Mouse (Mus musculus) adrenal gland, postnatal 36 days (tissue): ENCODE measurements around the gene Lalba. TPM values are rescaled to one million over a fixed set of nuclear protein-coding genes. Genes with fewer than 3 reads are reported as not detected.
A peak's percentile ranks its signal among the peaks of the same experiment; 100 is the strongest.
"Not testable (repeated sequence)": the region's sequence is repeated elsewhere in the genome, so short reads cannot be mapped to it uniquely, and the experiment has no call there.

ENCODE experiments used
- DNase-seq, 2 experiments: peaks; one replicate each; pipeline ENCODE4 v3.0.0; 2021; ENCODE audit warnings: mixed read lengths in 1 of 2
- long read RNA-seq, 2 experiments: library from polyadenylated mRNA; stranded (forward); transcript quantifications; one replicate each; pipeline ENCODE4 v2.0.0; 2021; ENCODE audit warnings: borderline sequencing depth in 2 of 2
- total RNA-seq, 2 experiments: library from RNA; stranded (reverse); gene quantifications; 2 replicates each; pipeline ENCODE4 v1.2.3; 2021

The Lalba gene
- not detected for total RNA-seq
- long read RNA-seq, experiment 1: 0 reads
- long read RNA-seq, experiment 2: 0 reads

DNA sequence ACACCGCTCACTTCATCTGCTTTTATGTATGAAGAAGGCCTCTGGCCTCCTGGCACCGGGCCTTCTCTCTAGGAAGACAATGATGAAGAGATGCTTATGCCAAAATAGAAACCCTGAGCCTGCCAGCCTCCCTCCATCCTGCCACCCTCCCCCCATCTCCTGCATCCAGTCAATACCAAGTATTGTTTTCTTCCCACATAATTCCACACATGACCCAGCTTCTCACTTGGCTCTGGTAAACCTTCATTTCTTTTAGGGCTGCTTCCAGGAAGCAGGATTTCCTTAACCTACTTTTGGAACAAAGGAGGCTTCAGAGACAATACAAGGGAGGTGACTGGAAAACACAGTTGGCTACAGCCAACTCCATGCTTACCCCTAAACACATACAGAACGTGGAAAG lies at the start of gene Lalba:
Gene Lalba (minus strand): TSS at position 21 of the 400 bp plus-strand sequence.
- DNase-seq: peak in 1 of 2 experiments; percentile 12

DNA sequence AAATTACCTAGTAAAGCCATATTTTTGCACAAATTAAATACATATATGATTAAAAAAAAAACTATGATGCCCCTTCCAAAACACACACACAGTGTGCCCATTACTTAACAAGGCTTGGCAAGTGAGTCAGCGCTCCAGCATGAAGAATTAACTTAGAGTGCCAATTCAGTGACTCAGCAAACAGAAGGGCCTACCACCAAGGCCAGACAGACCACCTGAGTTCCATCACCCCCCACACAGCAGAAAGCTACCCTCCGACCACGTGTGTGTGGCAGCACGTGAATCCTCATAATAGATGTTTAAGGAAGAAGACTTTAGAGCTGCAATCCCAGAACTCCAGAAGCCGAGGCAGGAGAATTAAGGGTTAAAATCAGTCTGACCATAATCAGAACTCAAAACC lies 49.8 kb upstream of the Lalba start:
- peak; percentile 66 to 72 for DNase-seq

DNA sequence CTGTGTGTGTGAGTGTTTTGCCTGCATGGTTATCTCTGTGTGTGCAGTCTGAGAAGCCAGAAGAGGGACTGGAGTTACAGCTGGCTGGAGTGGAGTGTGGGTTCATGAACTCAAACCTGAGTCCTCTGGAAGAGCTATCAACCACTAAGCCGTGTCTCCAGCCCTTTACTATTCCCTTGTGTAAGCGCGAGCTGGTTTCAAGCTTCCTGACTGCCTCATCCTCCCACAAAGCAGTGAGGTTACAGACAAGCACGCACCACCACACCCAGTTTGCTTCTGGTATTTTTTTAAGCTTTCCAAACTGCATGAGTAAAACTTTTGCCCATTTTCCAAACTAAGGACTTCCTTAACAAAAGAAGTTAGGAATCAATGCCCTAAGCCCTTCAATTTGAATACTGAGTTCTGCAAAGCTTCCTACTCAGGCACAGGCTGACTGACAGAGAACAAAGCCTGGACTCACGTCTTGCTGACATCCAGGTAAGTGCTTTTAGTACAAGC lies 45.6 kb upstream of the Lalba start:
- no peak for DNase-seq

DNA sequence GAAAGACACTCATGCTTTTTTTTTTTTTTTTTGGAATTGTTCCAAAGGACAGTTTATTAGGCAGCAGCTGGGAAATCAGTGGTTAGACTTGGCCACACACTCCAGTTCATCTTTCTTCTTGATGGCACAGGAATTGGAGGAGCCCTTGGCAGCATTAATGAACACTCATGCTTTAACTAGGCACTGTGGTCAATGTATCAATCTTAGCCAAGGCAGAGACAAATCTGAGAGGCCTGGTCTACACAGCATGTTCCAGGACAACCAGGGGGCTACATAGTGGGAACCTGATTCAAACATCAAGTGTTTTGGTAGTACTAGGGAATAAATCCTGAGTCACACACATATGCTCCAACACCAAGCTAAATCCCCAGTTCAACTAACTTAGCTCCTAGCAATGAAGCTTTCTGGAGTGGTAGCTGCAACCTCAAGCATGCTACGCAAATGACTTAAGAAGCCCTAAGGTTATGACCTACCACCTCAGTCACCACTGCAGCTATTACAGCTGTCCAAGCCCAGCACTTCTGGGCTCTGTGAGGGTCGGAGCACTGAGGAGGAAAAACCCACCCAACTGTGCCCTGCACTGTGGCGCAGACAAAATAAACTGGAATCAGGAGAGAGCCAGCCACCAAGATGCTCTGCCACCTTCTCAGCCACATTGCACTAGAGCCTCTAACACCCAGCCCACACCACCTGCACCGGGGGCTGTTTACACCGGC lies 44.7 kb upstream of the Lalba start:
- no peak for DNase-seq

DNA sequence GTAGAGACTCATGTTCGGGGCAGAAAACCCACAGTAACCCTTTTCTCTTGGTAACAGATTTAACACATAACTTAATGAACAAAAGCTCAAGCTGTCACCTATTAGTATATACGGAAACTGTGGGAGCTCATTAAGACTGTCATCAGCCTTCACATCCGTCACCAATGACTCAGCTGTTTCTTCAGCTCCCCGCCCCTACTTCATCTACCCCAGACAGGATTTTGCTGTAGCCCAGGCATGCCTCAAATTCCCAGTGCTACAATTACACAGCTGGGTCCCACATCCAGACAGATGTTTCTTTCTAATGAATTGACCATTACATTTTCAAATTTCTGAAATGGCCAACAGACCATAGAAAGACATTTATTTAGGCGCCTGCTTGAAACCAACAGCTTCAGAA lies 43.5 kb upstream of the Lalba start:
- DNase-seq: no peak

DNA sequence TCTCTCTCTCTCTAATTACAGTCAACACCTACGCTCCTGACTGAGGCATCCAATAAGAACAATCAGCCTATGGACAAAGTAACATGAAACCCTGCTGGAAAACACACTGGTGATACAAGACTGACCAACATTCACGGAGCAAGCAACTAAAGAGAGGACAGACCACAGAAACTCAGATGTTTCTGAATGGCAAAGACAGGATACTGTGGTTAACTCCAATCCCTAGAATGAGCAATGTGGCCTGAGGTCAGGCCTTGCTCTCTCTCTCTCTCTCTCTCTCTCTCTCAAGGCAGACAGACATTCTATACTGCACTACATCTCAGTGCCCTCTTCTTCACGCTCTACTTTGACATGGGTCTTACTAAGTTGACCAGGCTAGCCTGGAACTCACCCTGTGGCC lies 38.7 kb upstream of the Lalba start:
- DNase-seq: no peak

DNA sequence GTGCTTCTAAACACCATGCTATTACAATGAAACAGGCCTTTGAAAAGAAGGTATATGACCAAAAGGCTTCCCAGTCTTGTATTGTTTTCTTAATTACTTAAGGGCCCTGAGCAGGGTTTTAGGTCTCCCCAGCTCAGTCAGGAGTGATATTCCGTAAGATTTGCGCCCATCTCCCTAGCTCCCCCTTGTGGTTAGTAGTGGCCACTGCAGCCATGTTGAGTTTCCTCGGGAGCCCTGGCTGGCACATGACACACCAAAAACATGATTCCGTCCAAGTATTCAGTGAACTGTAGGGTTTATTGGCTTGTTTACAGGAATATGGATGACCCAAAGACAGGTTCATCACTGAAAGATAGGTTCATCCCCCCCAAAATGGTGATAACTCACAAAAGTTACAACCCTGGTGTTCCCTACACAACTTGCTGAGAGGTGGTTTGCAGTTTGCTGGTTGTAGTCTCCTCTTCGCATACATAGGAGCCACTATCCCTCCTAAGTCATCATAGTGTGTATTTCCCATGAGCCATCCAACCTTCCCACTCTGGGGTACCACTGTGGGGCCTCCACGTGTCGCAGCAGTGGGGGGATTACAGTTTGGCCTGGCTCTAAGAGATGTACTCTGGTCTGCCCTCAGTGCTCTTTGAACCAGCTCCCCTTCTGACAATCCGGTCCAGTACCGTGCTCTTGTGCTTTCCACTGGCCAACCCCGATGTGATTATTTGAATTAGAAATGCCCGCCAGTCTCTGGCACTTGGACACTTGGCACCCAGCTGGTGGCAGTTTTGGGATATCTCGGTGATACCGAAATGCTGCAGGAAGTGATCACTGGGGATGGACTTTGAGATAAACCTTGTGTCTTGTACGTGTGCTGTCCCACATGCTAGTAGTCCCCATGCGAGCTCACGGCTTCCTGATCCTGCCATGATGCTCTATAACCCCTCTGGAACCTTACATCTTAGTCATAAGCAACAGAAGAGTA lies 35.1 kb upstream of the Lalba start:
- DNase-seq: peak; percentile 65 to 75

DNA sequence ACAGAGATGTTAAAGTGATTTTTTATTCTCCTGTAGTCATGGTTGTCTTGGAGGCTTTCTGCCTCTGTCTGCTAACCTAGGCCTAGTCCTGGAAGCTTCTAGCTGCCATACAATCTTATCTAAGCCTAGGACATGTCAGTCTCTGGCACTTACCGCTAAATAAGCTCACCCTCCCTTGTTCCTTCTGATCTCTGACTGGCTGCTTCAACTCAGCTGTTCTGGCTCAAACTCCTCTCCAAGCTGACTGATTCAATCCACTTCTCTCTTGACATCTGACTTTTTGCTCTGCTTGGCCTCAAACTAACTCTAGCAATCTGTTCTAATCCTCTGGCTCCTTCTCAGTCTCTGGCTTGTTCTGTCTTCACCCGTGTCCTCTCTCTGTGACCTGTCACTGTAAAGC lies 32.3 kb upstream of the Lalba start:
- not testable (repeated sequence) for DNase-seq

DNA sequence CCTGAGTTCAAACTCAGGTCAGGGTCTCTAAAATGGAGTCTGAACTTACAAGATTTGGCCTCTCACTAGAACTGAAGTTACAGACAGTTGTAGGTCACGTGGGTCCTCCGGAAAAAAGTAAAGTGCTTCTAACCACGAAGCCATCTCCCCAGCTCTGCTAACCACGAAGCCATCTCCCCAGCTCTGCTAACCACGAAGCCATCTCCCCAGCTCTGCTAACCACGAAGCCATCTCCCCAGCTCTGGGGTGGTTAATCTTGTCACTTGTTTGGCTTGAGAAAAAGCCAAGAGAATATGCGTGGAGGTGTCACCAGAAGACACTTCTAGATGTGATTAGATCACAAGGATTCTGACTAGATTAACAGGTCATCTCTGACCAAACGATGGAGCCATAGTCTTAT lies 31.6 kb upstream of the Lalba start:
- no peak for DNase-seq

DNA sequence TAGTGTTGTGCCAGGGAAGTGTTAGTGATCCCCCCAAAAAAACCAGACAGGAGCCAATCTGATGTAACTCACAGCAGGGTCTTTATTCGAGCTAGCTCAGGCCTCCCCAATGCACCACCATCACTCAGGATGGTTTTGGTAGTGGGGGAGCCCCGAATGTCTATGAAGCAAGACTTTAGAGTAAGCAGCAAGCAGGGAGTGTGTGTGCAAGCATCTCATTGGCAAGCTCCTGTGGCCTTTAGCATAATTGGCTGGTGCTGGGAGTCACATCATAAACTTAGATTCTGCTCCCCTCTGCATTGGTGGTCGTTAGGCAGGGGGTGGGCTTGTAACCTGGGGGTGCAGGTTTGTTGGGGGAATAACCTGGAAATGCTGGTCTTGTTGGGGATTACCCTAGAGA lies 31.2 kb upstream of the Lalba start:
- DNase-seq: not testable (repeated sequence)

DNA sequence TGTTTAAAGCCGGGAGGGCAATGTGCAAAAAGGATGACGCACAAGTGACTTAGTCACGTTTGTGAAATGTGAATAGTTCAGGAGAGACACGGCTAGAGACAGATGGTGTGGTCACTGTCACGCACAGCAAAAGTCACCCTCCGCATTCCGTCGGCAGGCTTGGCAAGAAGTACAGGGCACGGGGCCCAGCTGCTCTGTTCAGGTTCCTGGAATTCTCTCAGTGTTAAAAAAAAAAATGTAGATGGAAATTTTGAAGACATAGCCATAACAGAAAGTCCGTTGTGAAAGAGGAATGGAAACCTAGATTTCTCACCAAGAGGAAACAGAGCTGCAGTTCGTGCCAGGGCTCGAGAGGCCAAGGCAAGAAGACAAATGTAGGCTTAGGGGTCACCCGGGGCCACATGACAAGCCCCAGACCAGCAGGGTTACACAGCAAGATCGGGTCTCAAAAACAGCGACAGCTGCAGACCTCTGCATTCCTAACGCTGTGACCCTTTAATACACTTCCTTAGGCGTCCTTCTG lies 30.3 kb upstream of the Lalba start:
- peak; percentile 67 to 70 for DNase-seq

DNA sequence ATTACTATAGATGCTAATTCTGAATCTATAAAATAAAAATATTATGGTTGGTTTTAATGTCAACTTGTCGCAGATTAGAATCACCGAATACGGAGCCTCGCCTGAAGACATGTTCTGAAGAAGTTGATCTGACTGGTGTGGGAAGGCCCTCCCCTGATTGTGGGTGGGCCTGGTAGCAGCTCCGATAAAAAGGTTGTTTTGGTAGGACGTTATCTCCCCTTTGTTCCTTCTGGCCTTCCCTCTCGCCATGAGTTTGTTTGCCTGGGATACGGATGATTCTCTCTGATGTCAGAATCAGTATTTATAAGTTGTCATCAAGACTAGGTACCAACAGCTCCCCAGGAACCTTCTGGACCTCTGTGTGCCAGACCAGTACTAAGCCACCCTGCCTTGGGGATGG lies 29.7 kb upstream of the Lalba start:
- DNase-seq: no peak

DNA sequence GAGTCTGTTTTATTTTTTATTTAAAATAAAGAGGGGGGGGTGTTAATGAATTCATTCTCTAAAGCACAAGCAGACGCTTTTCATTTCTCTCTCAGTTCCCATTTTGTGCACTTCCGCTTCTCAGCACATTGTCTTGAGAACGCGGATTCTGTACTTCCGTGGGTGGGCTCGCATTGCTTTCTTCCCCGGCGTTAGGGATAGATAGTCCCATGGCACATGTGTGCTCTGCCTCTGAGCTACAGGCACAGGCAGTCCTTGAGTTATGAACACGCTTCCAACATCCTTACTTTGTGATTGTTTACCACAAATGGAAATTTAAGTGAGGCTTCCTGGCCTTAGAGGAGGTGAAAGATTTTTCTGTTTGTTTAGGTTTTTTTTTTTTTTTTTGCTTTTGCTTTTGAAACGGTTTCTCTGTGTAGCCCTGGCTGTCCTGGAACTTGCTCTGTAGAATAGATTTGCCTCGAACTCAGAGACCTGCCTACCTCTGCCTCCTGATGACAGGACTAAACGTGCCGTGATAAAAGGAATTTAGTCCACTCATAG lies 28.9 kb upstream of the Lalba start:
- peak in 1 of 2 experiments; percentile 23 for DNase-seq

DNA sequence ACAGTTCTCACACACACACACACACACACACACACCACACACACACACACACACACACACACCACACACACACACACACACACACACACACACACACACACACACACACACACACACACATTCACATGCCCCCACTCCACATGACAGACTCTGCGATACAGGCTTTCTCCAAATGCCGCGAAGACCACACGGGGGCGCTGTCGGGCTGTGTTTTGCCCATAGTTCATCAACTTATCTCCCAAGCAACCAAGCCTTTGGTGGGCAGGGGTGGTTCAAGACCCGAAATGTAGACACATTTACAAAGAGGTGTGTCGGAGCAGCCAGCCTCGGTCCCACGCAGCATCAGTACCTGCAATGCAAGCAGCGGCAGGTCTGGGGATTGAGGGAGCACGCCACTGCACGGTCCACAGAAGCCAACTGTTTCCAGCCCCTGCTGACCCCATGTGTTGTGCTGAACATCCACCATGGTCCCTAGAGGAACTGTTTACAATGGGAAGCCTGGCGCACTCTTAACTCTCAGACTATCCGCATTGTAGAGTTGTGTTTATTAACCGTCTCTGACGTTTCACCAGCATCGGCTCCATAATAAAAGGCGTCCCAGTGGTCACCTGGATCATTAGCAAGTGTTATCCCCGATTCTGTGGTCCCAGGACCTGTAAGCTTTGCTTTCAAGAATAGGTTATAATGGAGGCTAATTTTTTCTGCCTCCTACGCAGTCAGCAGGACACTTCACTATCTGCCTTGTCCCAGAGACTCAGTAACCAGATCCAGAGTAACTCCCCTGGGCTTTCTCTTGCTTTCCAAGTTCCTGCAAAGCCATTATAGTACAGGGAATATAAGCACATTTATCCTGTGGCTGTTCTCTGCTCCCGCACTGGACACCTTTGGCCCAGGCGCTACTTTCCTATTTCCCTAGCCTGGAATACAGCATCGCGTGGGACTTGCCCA lies 28.2 kb upstream of the Lalba start:
- peak; percentile 77 to 83 for DNase-seq

DNA sequence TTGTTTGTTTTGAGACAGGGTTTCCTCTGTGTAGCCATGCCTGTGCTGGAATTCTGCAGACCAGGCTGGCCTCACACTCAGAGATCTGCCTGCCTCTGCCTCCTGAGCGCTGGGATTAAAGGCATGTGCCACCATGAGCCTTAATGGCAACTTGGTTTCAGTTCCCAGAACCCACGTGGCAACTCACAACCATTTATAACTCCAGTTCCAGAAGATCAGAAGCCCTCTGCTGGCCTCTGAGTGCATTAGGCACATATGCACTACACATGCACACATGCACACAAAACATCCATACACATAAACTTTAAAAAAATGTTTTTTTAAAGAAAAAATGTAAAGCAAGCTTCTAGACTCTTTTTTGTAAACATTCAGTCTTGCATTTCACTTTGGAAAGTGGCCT lies 26.9 kb upstream of the Lalba start:
- DNase-seq: no peak

DNA sequence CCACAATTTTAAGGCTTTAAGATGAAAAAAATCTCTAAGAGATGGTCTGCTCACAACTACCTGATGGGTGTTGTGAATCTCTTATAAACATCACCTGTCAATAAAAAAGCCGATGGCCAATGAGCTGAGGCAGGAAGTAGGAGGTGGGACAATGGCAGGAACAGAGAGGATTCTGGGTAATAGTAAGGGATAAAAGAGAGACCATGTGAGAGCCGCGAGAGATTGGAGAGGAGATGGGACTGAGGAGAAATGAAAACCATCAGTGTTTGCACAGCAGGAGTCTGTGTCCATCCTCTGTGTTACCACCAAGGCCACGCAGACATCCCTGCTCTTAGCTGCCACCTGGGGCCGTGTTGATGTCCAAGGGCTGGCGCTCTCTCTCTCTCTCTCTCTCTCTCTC lies 24.8 kb upstream of the Lalba start:
- no peak for DNase-seq

DNA sequence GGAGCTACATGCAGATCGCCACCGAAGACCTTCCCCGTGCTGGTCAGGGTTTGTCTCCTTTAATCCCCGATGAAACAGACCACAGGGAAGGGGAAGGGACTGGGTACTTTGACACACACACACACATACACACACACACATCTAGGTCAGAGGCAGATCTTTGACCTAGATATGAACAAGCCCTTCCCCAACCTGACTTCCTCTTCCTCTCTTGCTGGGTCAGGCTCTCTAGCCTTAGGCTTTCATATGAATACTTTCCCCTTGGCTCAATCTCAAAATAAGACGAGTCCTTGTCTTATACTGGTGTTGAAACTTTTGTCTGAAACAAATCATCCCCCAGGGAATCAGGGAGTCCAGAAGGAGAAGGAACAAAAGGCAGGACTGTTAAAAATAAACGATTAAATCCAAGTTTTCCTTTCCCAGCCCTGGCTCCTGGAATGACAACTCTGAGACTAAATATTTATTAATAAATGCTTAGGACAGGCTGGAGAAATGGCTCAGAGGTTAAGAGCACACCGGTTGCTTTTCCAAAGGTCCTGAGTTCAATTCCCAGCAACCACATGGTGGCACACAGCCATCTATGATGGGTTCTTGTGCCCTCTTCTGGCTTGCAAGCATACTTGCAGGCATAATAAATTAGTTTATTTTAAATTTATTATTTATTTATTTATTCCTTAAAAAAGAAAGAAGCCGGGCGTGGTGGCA lies 23.9 kb upstream of the Lalba start:
- no peak for DNase-seq

DNA sequence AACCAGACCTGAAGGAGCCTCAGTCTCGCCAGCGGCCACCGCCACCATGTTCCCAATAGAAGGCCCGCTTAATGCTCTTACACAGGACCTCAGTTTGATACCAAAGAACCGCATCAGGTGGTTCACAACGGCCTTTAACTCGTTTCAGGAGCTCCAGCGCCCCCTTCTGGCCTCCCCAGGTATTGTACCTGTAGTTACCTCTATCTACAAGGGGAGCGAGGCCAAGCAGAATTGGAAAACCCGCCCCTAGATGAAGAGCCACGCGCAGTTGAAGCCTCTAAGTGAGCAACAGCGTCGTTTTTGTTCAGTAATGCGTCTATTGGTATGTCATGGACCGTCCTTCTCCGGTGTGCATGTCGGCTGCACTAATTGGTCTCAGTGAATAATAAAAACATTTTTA lies 22.0 kb upstream of the Lalba start:
- peak; percentile 63 to 81 for DNase-seq

DNA sequence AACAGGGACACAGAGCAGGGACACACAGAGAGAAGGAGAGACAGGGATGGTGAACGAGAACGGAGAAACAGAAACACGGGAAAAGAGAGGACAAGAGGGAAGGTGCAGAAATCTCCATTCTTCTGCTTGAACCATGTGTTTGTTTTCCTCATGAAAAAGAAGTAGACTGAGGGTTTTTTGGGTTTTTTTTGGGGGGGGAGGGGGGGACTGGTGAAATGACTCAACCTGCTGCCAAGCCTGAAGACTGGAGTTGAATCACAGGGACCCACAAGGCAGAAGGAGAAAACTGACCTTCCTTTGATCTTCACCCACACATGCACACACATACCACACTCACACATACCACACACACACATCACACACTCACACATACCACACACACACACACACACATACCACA lies 20.8 kb upstream of the Lalba start:
- no peak for DNase-seq

DNA sequence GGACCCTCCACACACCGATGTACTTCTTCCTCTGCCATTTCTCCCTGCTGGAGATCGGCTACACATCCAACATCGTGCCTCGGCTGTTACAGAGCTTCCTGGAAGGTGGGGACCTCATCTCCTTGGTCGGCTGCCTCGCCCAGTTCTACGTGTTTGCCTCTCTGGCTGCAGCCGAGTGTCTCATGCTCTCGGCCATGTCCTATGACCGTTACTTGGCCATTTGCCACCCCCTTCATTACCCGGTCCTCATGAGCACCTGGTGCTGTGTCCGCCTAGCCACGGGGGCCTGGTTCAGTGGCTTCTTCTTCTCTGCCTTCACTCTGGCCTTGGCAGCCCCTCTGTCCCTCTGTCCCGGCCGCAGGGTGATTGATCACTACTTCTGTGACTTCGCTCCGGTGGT lies 15.1 kb upstream of the Lalba start:
- DNase-seq: no peak

DNA sequence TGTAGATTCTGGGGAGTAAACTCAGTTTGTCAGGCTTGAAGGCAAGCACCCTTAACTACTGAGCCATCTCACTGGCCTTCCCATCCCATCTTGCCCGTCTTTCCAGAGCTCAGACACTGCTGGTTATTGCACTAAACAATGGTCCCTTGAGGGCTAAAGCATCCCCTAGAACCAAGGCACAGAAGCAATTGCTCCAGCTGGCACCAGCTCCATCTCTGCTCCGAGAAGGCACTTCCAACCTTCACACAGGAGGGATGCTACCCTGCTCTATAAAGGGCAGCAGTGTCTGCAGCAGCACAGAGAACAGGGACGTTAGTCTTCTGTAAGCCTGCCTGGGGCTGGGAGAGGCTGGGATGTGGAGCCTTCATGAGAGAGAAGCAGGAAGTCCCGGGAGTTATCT lies 9.6 kb upstream of the Lalba start, which contains the start of gene Olfr279:
Gene Olfr279 (plus strand): TSS at position 301 of the 400 bp plus-strand sequence.
- no peak for DNase-seq
